Mouse (Mus musculus): ENCODE measurements around the gene Atxn2.
A peak's percentile ranks its signal among the peaks of the same experiment; 100 is the strongest.
"Not testable (repeated sequence)": the region's sequence is repeated elsewhere in the genome, so short reads cannot be mapped to it uniquely, and the experiment has no call there.

The Atxn2 gene

DNA sequence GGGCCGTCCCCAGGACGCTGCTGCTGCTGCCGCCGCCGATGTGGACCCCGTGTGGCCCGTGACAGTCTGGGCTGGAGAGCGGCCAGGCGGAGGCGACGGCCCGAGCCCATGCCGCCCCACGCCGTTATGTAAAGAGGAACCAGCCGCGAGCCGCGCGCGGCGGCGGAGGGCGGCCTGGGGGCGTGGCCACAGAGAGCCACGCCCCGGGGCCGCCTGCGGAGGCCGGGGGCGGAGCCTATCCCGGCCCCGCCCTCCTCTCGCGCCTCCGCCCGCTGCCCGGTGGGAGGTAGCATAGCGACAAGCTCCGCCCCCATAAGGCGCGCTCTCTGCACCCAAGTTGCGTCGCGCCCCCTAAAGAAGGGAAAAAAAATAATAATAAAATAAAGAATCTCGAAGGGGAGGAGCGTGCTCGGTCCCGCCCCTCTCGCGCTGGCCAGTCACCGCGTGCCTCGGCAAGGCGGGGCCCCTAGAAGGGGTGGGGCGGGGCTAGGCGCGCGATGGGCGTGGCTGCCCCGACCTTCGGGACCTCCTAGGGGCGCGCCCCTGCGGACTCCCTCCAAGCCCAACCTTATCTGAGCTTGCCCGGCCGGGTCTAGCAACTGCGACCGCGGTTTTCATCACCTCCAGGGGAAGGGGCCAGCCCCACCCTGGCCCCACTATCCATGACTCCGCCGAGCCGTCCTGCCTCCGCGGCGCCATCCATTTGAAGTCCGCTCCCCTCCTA lies 125.7 kb downstream of the Atxn2 start:
- peak; percentile 89 for DNase-seq

DNA sequence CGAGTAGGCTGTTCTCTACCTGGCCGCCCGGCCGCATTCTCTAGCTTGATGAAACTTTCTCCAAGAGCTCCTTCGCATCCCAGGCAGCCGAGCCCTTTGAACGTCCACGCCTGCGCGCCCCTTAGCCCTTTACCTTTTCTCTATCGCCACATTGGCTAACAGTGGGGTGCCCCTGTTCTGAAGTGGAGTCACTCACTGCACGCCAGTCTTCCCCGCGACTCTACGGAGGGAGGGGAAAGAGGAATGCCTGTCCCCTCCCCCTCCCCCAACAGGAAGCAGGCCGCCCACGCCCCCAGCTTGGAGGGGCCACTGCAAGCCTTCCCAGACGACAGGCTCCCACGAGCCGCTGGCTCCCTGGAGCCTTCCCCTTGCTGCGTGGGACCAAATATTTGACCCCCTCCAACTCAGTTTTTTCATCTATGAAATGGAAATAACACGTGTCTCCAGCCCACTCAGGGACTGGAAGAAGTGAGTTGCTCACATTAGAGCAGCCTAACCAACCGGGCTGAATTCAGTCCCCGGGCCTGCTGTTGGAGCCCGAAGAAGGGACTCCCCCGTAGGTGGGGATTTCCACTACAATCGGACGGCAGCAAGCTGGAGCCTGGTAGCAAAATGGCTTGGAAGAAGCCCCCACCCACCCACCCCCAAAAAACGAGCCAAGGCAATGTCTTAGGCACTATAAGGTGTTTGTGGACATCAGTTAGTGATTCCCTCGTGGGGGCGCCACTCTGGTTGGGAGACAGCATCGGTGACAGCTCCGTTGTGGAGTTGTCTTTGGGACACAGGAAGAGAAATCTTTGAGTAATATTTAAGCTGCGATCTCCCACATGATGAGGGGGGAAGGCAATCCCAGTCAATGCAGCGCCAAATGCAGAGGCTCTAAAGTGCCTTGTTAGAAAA lies 126.6 kb downstream of the Atxn2 start, which contains the start of gene Sh2b3:
TSS of gene Sh2b3 (minus strand) at position 206 of the 900 bp plus-strand sequence.
- DNase-seq = no peak

DNA sequence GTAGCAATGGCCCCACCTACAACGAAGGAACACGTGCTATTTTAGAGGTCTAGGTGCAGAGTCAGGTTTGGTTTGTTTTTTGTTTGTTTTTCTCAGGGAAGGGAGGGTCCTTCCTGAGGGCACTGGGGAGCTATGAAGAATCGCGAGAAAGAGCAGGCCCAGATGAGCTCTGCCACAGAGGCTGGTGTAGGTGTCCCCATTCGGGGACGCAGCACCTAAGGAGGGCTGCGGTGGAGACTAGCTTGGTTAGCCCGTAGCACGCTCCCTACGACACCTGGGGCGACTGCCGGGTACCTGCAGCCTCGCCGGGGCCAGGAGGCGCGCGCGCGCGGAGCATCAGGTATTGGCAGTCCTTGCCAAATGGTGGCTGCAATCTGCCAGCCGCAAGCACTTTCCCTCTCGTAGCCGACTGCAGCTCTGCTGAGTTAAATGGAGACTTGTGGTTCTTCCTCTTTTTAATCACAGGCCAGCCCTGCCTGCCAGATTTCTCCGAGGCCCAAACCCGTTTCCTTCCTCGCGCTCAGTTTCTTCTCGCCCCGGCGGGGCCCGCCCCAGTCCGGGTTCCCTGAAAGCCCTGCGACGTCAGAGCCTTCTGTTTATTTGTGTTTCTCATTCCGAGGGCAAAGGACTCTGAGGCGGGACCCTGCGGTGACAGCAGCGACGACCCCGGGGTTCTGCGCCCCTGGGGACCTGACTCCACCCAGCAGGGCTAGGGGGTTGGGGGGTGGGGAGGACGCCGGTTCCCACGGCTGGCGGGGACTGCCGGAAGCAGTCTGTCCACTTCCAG lies 127.4 kb downstream of the Atxn2 start:
- DNase-seq = peak; percentile 41

DNA sequence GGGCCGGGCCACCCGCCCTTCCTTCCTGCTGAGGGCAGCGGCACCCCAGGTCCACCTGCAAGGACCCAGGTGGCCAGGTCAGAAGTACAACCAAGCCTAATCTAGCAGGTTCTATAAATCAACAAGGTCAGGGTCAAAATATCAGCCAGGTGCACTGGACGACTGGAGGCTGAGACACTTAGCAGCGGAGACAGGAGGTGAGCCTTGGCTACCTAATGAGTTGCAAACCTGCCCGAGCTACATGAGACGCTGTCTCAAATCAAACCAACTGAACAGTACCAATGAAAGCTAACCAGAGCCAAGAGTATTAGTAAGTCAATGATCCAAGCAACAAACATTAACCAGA lies 128.0 kb downstream of the Atxn2 start:
- no peak for DNase-seq

DNA sequence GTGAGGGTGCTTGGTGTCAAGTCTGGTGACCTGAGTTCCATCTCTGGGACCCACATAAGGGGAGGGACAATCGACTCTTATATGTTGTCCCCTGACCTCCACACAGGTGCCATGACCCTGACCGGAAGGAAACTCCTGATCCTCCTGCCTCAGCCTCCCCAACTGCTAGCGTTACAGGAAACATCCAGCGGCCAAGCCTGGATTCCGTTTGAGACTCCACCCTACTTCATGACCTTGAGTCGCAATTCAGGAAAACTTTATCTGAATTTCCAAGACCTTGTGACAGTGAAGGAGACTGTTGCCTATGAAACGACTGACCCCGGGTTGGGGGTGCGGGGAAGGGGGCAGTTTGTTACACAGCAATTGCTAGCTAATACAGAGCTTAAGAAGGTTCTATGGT lies 130.4 kb downstream of the Atxn2 start:
- DNase-seq = no peak

DNA sequence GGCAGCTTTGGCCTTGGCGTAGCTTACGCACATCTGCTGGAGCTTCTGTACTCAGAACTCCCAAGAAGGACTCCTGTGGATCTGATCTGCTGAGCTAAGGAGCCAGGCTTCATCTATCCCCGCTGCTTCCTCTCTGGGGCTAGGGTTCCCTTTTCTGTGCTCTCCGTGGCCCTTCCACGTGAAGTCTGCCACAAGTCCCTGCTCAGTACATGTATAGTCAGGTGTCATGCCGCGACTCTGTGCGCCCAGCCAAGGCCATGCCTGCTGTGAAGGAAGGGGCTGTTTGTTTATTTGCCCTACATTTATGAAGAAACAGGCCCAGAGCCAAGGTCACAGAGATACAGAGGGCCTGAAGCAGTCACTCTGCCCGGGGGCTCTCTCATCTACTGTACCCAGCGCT lies 130.8 kb downstream of the Atxn2 start:
- no peak for DNase-seq

DNA sequence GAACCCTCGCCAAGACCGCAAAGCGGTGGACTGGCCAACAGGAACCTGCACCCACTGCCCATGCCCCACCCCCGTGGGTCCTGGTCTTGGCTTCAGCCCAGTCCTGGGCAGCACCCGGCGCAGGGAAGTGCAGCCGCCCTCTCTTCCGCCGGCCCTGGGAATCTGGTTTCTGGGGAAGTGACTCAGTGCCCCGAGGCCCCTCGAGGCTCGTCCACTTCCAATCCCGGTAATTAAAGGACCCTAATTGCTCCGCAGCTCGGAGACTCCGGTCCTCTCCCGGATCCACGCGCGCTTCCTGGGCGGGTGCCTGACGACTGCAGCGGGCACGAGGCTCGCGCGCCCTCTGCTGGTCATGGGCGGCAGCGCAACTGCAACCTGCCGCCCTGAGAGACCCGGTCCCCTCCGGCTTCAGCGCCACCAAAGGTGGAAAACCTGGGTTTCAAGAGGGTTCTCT lies 131.6 kb downstream of the Atxn2 start:
- peak; percentile 89 for DNase-seq

DNA sequence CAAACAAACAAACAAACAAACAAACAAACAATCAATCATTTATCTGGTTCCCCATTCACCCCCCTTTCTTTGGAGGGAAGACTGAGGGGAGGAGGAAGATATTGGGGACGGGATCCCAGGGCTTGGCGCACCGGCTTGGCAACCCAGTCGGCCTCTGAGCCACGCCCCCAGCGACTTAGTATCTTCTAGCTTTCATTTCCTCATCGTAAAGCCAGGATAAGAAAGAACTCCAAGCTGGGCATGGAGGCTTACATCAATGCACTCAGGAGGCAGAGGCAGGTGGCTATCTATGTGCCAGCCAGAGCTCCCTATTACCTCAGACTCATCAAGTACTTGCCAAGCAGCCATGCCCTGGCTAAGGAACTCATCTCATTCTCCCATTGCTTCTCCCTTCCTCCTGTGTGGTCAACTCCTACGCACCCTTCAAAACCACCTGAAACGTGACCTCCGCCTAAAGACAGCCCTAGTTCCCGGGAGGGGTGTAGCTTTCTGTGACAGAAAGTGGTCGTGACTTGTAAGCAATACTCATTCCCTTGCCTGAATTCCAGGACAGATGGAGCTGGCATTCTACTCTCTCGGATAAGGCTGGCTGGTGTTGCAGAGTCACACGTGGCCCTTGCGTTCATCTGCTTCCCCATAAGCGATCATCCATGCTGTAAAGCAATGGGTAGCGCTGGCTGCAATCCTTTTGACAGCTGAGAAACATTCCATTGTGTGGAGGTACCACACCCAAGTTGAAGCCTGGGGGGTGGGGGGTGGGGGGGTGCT lies 132.2 kb downstream of the Atxn2 start:
- DNase-seq = no peak

DNA sequence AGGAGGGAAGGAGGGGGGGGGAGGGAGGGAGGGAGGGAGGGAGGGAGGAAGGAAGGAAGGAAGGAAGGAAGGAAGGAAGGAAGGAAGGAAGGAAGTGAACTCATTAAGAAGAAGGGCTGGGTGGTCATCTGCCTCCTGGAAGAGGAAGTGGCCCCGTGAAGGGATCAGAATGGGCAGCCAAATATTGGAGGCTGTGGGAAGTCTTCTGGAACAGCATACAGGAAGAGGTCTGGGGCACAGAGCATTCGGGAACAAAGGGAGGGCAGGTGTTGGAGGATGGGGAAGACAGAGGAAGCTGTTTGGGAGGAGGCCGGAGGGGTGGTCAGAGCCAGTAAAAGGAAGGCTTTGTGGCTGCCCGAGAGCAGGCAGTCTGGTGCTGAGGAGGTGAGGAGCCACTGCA lies 134.2 kb downstream of the Atxn2 start:
- no peak for DNase-seq

DNA sequence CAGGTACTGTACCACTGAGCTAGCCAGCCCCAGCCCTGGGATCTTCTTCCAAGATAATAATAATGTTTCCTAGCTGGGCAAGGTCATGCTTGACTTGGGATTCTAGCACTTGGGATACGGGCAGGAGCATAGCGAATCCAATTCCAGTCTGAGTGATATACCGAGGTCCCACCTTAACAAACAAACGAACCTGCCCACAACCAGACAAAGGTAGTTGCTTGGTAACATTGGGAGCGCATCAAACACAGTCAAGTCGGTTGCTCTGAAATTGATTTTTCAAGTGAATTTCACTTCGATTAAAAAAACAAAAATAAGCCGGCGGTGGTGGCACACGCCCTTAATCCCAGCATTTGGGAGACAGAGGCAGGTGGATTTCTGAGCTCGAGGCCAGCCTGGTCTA lies 135.2 kb downstream of the Atxn2 start:
- no peak for DNase-seq

DNA sequence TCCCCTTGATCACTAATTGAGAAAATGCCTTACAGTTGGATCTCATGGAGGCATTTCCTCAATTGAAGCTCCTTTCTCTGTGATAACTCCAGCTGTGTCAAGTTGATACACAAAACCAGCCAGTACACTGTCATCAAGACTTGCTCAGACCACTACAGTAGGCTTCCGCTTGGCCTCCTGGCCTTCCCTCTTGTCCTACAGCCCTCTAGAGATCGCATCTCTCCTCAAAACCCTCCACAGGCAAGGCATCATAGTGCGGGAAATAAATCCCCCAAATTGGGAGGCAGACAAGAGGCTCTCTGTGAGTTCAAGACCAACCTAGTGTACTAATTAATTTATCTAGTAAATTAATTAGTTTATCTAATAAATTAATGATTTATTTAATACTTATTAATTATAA lies 136.1 kb downstream of the Atxn2 start:
- DNase-seq = not testable (repeated sequence)

DNA sequence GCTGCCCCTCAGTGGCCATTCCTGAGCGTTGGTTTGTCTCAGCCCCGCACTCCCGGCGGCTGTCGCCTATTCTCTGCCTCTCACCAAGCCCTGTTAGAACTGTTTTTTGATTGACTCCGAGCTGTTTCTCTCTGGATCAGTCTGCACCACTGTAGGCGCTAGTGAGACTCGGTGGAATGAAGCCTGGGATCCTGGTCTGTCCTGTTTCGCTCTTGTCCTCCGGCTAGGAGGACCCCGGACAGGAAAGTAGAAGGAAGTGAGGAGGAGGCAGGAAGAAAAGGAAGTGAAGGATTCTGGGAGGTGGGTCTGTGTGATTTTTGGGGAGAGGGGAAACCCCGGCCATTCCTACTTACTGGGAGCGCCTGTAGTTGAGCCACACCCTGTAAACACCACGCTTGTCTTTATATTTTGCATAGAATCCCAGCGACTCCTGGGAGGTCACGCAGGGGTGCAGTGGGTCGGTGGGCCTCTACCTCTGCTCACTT lies 136.9 kb downstream of the Atxn2 start:
- DNase-seq = peak; percentile 74

DNA sequence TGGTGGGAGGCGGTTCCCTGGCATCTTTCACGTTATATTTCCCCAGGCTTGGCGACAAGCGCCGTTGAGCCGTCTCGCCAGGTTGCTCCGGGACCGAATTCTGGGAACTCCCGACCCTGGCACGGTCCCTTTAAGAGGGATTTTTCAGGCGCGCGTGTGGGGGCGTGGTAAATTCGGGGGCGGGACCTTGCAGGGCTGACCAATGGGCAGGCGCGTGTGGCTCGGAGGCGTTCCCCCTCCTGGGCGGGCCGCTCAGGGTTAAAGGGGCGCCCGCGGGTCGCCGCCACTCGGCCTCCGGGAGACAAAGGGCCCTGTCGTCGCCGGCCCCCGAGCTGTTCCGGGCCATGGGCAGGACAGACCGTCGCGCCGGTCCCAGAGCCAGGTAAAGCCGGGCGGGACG lies 137.6 kb downstream of the Atxn2 start, which contains the start of gene Pheta1:
TSS of gene Pheta1 (plus strand) at position 242 of the 400 bp plus-strand sequence.
- peak; percentile 95 for DNase-seq

DNA sequence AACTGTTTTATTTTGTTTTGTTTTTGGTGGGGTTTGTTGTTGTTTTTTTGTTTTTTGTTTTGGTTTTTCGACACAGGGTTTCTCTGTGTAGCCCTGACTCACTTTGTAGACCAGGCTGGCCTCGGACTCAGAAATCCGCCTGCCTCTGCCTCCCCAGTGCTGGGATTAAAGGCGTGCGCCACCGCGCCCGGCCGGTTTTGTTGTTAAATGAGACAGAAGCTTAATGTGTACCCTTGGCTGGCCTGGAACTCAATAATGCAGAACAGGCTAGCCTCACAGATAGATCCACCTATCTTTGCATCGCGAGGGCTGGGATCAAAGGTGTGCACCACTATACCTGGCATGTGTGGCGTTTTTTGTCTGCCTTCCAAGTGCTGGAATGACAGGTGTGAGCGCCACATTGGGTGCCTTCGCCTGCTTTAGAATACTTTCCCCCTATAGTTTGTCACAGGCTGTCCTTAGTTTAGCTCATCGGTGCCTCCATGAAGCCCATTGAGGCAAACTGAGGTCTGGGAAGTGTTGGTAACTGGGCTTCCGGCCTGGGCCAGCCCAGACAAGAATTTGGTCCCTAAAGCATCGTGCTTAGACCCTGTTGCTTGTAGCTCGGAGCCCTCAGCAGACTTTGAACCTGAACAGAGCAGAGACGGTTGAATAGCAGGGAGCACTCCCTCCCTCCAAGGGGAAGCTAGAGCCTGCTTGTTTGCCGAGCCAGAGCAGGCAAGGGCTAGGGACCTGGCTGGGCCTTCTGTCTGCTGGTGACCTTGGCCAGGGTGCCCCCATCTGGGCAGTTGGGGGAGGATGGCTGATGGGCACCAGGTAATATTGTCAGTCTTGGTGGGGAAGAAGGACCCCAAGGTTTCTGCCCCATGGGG lies 138.6 kb downstream of the Atxn2 start:
- DNase-seq = no peak

DNA sequence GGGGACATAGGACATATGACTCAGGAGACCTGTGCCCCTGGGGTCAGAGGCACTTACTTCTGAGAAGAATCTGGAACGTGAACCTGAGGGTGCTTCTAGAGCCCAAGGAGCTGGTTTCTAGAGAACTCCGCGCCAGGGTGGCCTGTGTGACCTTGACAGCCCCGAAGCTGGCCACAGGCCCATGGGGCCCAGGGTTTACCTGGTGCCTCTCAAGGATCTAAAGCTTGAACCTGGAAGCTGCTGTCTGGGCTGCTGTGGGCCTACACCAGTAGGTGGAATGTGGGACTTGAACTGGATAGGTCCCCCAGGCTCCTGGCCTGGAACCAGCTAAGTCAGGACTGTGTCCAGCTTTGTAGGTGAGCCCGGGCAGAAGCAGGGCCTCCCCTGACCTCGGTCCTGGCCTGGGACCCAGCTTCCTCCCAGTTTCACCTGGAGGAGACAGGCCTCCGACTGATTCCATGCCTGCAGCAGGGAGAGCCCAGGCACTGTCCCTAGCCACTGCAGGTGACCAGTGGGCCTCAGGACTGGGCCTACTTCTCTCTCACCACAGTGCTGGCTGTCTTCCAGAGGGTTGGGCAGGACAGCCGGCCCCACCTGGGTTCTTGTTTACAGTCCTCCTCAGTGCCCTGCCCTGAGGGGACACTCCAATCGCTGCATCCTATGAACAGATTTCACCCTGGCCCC lies 142.4 kb downstream of the Atxn2 start:
- no peak for DNase-seq

DNA sequence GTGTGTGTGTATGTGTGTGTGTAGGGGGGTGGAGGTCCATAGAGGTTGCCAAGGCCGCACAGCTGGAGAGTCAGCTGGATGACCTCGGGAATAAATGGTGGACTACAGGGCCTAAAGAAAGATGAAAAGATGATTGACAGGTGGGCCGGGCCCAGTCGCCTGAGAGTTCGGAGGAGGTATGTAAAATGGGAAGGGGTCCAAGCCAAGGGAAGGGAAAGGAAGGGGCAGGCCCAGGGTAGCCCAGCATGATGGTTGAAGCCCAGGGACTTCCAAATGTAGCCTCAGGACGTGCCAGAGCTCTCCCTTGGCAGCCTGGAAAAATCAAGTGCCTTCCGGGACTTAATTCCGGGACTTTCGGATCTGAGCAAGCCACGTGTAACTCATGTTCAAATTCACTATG lies 143.6 kb downstream of the Atxn2 start:
- no peak for DNase-seq

DNA sequence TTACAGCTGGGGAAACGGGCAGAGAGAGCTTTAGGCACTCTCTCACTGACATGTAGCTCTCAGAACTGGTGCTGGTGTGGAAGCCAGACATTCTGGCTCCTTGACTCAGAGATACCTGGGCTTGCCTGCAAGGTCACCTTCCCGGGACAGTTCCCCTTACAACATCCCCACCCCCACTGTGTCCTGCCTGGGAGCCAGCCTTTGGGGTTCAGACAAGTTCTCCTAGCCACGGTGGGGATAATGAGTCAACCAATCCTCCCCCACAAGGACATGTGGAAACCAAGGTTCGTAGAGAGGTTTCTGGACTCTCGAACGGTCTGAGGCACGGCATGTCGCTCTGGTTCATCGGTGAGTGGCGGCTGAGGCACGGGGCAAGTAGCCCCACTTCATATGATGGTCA lies 145.6 kb downstream of the Atxn2 start:
- DNase-seq = no peak

DNA sequence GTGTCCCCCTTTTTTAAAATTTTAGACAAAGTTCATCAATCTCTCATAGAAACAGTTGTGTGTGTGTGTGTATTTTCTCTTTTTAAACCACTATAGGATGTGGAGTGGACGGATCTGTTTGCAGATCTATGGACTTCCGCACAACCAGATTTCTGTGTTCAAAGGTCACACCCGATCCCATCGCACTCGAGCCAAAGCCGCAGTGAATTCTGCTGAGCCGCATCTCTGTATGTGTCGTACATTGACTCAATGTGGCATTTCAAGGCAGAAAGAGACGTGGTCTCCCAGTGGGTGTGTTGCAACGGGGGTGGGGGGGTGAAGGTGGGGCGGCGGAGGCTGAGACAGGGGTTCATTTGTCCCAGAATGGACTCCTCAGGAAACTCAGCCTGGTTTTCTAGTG lies 147.3 kb downstream of the Atxn2 start:
- DNase-seq = no peak

DNA sequence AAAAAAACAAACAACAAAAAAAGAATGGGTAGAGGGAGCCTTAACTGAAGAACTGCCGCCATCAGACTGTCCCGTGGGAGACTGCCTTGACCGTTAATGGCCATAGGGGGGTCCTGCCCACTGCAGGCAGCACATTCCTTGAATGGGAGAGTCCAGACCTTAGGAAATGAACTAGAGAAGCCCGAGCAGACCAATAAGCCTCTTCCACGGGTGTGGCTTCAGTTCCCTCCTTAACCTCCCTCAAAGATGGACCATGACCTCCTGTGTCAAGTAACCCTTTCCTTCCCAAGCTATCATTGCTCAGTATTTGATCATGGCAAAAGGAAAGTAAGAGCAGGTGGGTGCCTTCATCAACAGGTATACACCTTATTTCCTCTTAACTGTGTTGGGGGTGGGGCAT lies 150.8 kb downstream of the Atxn2 start:
- no peak for DNase-seq

DNA sequence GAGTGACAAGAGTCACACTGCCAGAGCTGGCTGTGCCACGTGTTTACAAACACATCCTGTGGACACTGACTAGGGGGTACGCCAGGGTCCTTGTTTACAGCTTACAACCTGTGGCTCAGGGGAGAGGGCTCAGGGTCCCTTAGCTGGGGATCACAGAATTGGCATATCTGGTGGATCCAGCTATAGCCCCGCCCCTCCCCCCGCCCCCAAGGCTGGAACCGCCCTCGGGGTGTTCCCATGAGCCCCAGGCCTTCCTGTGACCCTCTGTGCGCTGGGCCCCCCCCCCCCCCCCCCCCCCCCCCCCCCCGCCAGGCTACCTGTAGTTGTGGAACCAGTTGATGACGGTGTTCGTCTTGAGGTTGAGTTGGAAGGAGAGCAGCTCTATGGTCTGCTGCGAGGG lies 153.2 kb downstream of the Atxn2 start:
- no peak for DNase-seq

All from retina, postnatal 1 day (tissue).